Mouse (Mus musculus): Measurements from ENCODE around the gene B9d1. TPM values are rescaled to one million over a fixed set of nuclear protein-coding genes. Genes with fewer than 3 reads are reported as not detected.

B9d1 gene
- total and polyA plus RNA-seq, 2 experiments from 2014 or later, result 26.8 to 27.5 TPM

DNA sequence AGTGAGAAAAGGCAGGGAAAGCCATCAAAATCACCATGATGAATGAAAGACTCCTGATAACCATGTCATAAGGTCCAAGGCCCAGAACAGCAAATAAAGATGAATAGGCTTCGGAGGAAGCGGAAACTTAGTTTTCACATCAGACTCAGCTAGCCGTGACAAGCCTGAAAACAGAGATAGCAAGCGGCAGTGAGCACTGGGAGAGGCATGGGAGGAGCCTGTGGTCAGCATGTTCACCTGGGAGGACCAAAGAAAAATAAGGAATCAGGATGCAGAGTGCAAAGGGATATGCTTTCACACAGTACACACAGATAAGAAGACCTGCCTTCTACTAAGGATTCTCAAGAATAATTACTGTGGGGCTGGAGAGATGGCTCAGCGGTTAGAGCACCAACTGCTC lies 54.6 kb downstream of the B9d1 start:
- no peak for TF ChIP-seq CTCF (IDR thresholded peaks at IDR 0.05; ENCODE audit: low read depth)
- Histone ChIP-seq H3K9ac (no peak overlapping the region), H3K4me1 (ENCODE audit: insufficient read depth) (no peaks in the 10 kb centered on the region), H3K27me3 (ENCODE audit: insufficient read depth, low read length) (no peaks in the 10 kb centered on the region), H3K27ac (ENCODE audit: low read depth, low read length) (no peak overlapping the region), H3K9me3 (ENCODE audit: low read length) (no peaks in the 10 kb centered on the region), H3K4me3 (ENCODE audit: low read depth, low read length) (no peak overlapping the region), H3K4me2 (ENCODE audit: low read depth) (no peak overlapping the region), H3K36me3 (ENCODE audit: insufficient read depth) (no peaks in the 10 kb centered on the region)
- ATAC-seq (no peak), DNase-seq (no peak)
- WGBS, result 91% methylated on average over 5 of the region's 5 CpGs

DNA sequence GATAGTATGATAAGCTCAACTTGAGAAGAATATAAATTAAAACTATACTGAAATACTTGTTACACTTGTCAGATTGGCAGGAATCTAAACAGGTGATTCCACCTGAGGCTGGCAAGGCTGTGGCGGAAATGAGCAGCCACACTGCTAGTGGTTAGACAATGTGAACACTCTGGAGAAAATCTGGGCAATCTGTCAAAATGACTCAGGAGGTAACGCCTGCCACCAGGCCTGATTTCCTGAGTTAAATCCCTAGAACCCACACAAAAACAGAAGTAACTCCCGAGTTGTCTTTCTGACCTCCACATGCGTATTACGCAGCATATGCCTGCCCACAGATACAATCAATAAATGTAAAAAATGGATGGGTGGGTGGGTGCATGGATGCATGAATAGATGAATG lies 57.5 kb downstream of the B9d1 start:
- H3K4me3 ChIP-seq (ENCODE audit: low read depth, low read length), result no peak overlapping the region
- DNase-seq (no peak), ATAC-seq (no peak)
- TF ChIP-seq CTCF (IDR thresholded peaks at IDR 0.05; ENCODE audit: low read depth), result no peak
- H3K27me3 ChIP-seq (ENCODE audit: insufficient read depth, low read length), result no peaks in the 10 kb centered on the region
- H3K9ac ChIP-seq, result no peak overlapping the region
- WGBS, result 74% methylated on average over 5 of the region's 5 CpGs
- no peaks in the 10 kb centered on the region for H3K36me3 ChIP-seq (ENCODE audit: insufficient read depth)
- H3K9me3 ChIP-seq (ENCODE audit: low read length), result no peaks in the 10 kb centered on the region
- no peak overlapping the region for H3K27ac ChIP-seq (ENCODE audit: low read depth, low read length)
- no peak overlapping the region for H3K4me2 ChIP-seq (ENCODE audit: low read depth)
- no peaks in the 10 kb centered on the region for H3K4me1 ChIP-seq (ENCODE audit: insufficient read depth)

Other genes with a start within 250 kb of the B9d1 start
- 32.5 and 50.2 TPM in 2 replicates for gene Aldh3a2, start 237.7 kb upstream of the B9d1 start, total RNA-seq (2014; rRNA removed)
- 25.9 and 34.0 TPM in 2 replicates for gene Aldh3a2, start 237.7 kb upstream of the B9d1 start, polyA plus RNA-seq (2015; fragmentation: Nextera tagmentation; extraction: Ambion mirVana)
- 0.08 TPM in 1 of 2 replicates, not detected in the other for gene Slc47a2, start 162.3 kb upstream of the B9d1 start, total RNA-seq (2014; rRNA removed)
- not detected in 2 replicates for gene Slc47a2, start 162.3 kb upstream of the B9d1 start, polyA plus RNA-seq (2015; fragmentation: Nextera tagmentation; extraction: Ambion mirVana)
- gene Slc47a1, start 126.8 kb upstream of the B9d1 start, total RNA-seq (2014; rRNA removed), result 1.5 and 2.3 TPM in 2 replicates
- 0.75 and 1.3 TPM in 2 replicates for gene Slc47a1, start 126.8 kb upstream of the B9d1 start, polyA plus RNA-seq (2015; fragmentation: Nextera tagmentation; extraction: Ambion mirVana)
- 85.9 and 91.3 TPM in 2 replicates for gene Rnf112, start 51.0 kb upstream of the B9d1 start, total RNA-seq (2014; rRNA removed)
- 17.4 and 27.3 TPM in 2 replicates for gene Rnf112, start 51.0 kb upstream of the B9d1 start, polyA plus RNA-seq (2015; fragmentation: Nextera tagmentation; extraction: Ambion mirVana)
- gene Mfap4, start 19.7 kb upstream of the B9d1 start, total RNA-seq (2014; rRNA removed), result 8.0 and 17.4 TPM in 2 replicates
- 19.6 and 23.0 TPM in 2 replicates for gene Mfap4, start 19.7 kb upstream of the B9d1 start, polyA plus RNA-seq (2015; fragmentation: Nextera tagmentation; extraction: Ambion mirVana)
- gene Mapk7, start 10.7 kb upstream of the B9d1 start, total RNA-seq (2014; rRNA removed), result 45.9 and 50.3 TPM in 2 replicates
- 53.6 and 58.5 TPM in 2 replicates for gene Mapk7, start 10.7 kb upstream of the B9d1 start, polyA plus RNA-seq (2015; fragmentation: Nextera tagmentation; extraction: Ambion mirVana)
- gene Epn2, start 74.5 kb downstream of the B9d1 start, total RNA-seq (2014; rRNA removed), result 68.9 and 80.6 TPM in 2 replicates
- gene Epn2, start 74.5 kb downstream of the B9d1 start, polyA plus RNA-seq (2015; fragmentation: Nextera tagmentation; extraction: Ambion mirVana), result 60.7 and 77.3 TPM in 2 replicates
- gene Grap, start 148.1 kb downstream of the B9d1 start, total RNA-seq (2014; rRNA removed), result 4.9 and 5.6 TPM in 2 replicates
- gene Grap, start 148.1 kb downstream of the B9d1 start, polyA plus RNA-seq (2015; fragmentation: Nextera tagmentation; extraction: Ambion mirVana), result 4.7 and 6.9 TPM in 2 replicates
- 0.38 and 0.86 TPM in 2 replicates for gene Fam83g, start 178.9 kb downstream of the B9d1 start, total RNA-seq (2014; rRNA removed)
- 0.15 and 0.19 TPM in 2 replicates for gene Fam83g, start 178.9 kb downstream of the B9d1 start, polyA plus RNA-seq (2015; fragmentation: Nextera tagmentation; extraction: Ambion mirVana)
- gene Slc5a10, start 215.7 kb downstream of the B9d1 start, total RNA-seq (2014; rRNA removed), result 0.08 and 0.10 TPM in 2 replicates
- 0.09 and 0.16 TPM in 2 replicates for gene Slc5a10, start 215.7 kb downstream of the B9d1 start, polyA plus RNA-seq (2015; fragmentation: Nextera tagmentation; extraction: Ambion mirVana)

Measured in forebrain, postnatal 0 days (tissue).